Mouse (Mus musculus): ENCODE measurements around the gene Apol6. TPM values are rescaled to one million over a fixed set of nuclear protein-coding genes. Genes with fewer than 3 reads are reported as not detected.

Apol6 gene
- polyA plus RNA-seq, 1 experiment from 2014 or later = 0.07 TPM

DNA sequence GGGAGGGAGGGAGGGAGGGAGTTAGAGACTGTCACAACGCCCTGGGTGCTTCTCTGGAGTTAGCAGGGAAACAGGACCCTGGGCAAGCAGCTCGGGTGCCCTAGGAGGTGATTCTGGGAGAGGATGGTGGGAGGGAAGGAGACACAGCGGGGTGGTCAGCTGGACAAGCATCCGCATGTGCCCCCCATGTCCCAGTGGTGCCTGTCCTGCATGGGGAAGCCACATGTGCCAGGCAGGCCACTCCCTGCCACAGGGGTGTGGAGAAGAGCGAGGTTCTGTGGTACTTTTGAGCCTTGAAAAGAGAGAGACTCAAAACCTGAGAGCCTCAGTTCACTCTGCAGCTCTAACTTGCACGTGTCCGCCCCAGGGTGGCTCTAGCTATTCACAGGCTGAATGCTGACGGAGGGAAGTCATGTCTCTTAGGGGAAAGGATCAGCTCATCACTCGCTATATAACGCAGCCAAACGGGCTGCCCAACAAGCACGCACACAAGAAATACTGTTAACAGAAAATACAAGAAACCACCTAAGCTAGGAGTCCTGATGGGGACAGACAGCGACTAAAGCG lies 34.8 kb downstream of the Apol6 start:
- Histone ChIP-seq H3K4me3 (no peak overlapping the region), H3K27ac (replicated peaks) (no peak overlapping the region), H3K4me1 (peaks cover 23% of the 10 kb centered on the region), H3K27me3 (replicated peaks; ENCODE audit: low read depth, poor library complexity, severe bottlenecking) (no peaks in the 10 kb centered on the region), H3K36me3 (replicated peaks) (peaks cover 86% of the 10 kb centered on the region), H3K9me3 (no peaks in the 10 kb centered on the region)
- DNase-seq (ENCODE audit: low spot score) = no peak
- 68% methylated on average over 14 of the region's 14 CpGs for WGBS

DNA sequence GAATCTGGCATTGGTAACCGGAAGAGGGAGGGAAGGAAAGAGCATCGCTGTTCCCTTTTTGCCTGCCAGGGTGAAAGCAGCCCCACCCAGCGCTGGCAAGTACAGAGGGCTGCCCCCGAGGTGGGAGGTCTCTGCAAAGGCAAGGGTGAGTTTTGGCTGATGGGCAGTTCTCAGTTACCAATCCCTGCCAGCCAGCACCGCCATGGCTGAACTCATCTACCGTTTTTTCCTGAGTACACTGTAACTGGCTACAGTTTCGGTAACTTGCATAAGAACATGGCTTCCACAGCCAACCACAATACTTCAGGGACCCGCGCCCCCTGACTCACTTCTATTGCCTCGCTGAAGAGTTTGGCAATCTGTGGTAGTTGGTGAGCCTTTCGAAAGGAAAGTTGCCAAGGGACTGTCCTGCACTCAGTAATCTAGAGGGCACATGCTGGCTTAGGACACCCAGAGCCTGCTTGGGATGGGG lies 35.4 kb downstream of the Apol6 start:
- 77% methylated on average over 11 of the region's 11 CpGs for WGBS
- H3K36me3 ChIP-seq (replicated peaks) = peaks cover 92% of the 10 kb centered on the region

DNA sequence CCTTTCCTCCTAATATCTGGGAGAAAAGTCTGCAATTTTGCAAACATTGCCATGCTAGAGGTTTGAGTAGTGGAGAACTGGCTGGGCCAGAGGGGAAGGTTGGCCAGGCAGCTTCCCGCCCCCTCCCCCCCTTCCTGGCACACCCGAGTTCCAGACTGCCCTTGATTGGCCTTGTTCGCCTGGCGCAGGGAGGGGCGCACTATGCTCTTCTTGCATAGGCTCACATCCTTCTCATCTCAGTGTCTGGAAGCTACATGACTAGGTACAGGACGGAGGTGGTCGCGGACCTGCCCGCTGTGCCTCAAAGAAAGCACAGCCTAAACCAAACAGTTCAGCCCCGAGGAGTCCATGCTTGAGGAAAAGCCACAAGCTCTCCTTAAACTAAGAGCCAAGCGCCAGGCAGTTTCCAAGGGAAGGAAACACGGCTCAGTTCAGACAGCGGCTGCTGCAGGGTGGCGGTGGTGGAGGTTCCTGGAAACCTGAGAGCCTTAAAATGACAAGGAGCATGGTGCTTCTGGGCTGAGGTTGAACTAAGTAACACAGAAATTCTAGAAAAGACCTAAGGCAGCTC lies 36.2 kb downstream of the Apol6 start:
- no peaks in the 10 kb centered on the region for H3K9me3 ChIP-seq
- no peak for DNase-seq (ENCODE audit: low spot score)
- peaks cover 23% of the 10 kb centered on the region for H3K4me1 ChIP-seq
- no peaks in the 10 kb centered on the region for H3K27me3 ChIP-seq (replicated peaks; ENCODE audit: low read depth, poor library complexity, severe bottlenecking)
- H3K4me3 ChIP-seq = no peak overlapping the region
- WGBS = 78% methylated on average over 14 of the region's 14 CpGs
- peaks cover 95% of the 10 kb centered on the region for H3K36me3 ChIP-seq (replicated peaks)
- peak overlapping the region; percentile 16; the same call in 1 of the 2 replicates for H3K27ac ChIP-seq (replicated peaks)

More for the DNA sequence above, 35.4 kb downstream of the Apol6 start:
- no peak overlapping the region for H3K27ac ChIP-seq (replicated peaks)
- H3K4me1 ChIP-seq = peaks cover 23% of the 10 kb centered on the region
- H3K4me3 ChIP-seq = no peak overlapping the region
- no peaks in the 10 kb centered on the region for H3K27me3 ChIP-seq (replicated peaks; ENCODE audit: low read depth, poor library complexity, severe bottlenecking)
- no peak for DNase-seq (ENCODE audit: low spot score)
- H3K9me3 ChIP-seq = no peaks in the 10 kb centered on the region

DNA sequence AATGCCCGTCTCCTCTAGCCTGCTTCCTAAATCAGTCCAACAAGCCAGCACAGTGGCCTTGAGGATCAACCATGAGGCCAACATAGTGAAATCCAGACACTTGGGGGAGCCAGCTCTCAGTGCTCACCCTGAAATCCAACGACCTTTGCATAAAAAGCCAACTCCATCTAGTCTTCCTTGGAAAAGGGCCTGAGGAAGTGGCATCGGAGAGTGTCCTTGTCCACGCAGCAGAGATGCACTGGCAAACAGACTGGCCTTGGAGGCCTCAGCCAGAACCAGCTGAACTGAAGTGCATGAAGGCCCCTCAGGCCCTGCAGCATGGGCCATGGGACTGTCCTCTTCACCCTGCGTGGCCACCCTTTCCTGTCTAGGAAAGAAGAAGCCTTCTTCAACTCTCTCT lies 36.9 kb downstream of the Apol6 start:
- WGBS = 90% methylated on average over 5 of the region's 5 CpGs
- Histone ChIP-seq H3K27ac (replicated peaks) (no peak overlapping the region), H3K36me3 (replicated peaks) (peaks cover 95% of the 10 kb centered on the region)

DNA sequence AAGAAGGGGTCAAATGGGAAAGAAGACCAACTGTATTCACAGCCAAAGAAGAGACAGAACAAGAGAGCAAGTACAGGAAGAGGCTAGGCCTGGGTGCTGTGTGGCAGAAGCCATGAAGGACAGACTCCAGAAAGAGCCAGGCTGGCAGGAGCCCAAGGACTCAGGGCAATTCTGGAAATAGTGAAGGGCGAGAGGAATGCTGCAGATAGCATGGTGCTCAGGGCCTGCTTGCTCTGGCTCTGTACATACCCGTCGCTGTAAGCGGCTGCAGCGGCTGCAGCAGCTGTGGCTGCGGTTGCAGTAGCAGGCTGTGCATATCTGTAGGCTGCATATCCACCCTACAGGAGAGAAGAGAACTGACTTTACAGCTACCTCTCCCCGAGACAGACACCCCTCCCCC lies 41.3 kb downstream of the Apol6 start:
- no peak overlapping the region for H3K4me3 ChIP-seq
- H3K9me3 ChIP-seq = no peaks in the 10 kb centered on the region
- 91% methylated on average over 7 of the region's 7 CpGs for WGBS
- H3K27me3 ChIP-seq (replicated peaks; ENCODE audit: low read depth, poor library complexity, severe bottlenecking) = no peaks in the 10 kb centered on the region
- peaks cover 15% of the 10 kb centered on the region; the same call in 1 of the 2 replicates for H3K4me1 ChIP-seq
- no peak overlapping the region for H3K27ac ChIP-seq (replicated peaks)
- no peak for DNase-seq (ENCODE audit: low spot score)
- H3K36me3 ChIP-seq (replicated peaks) = peaks cover 88% of the 10 kb centered on the region

More for the DNA sequence above, 36.9 kb downstream of the Apol6 start:
- Histone ChIP-seq H3K27me3 (replicated peaks; ENCODE audit: low read depth, poor library complexity, severe bottlenecking) (no peaks in the 10 kb centered on the region), H3K4me1 (peaks cover 23% of the 10 kb centered on the region), H3K9me3 (no peaks in the 10 kb centered on the region), H3K4me3 (no peak overlapping the region)
- no peak for DNase-seq (ENCODE audit: low spot score)

DNA sequence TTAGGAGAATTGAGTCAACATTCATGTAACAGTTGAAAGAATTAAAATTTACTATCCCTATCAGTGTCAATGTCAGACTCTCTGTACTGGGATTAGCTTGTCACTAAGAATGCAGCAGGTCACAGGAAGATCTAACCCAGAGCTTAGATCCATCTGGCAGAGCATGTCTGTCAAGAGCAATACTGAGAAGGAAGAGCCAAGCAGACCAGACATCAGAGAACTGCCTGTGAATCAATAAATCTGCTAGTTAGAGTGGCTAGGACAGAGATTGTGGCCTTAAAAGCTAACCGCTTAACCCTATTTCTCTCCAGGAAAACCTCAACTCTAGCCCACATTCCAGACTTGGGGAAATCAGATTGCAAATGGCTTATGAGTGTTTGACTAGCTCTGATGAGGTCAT lies 42.0 kb downstream of the Apol6 start:
- Histone ChIP-seq H3K4me1 (peaks cover 9% of the 10 kb centered on the region; the same call in 1 of the 2 replicates), H3K4me3 (no peak overlapping the region), H3K27me3 (replicated peaks; ENCODE audit: low read depth, poor library complexity, severe bottlenecking) (no peaks in the 10 kb centered on the region), H3K36me3 (replicated peaks) (peaks cover 87% of the 10 kb centered on the region), H3K9me3 (no peaks in the 10 kb centered on the region), H3K27ac (replicated peaks) (no peak overlapping the region)
- WGBS = 92% methylated on average over 1 of the region's 1 CpGs
- DNase-seq (ENCODE audit: low spot score) = no peak

DNA sequence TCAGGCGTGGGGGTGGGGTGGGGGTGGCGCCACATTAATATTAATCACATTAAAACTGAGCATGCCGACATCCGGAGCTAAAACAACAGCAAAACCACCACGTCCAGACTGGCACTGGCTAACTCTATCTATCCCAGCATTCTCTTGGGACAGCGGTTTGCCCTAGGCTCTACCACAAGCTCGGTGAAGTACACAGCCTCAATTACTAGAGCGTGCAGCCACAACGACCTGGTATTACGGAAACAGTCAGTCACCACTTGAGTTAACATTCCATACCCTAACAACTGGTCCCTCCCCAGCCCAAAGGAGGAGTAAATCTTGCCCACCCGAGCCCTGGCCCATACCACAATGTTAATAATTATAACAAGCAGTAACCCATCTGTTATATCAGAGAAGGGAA lies 44.7 kb downstream of the Apol6 start:
- WGBS = 76% methylated on average over 11 of the region's 11 CpGs
- Histone ChIP-seq H3K9me3 (no peaks in the 10 kb centered on the region), H3K27me3 (replicated peaks; ENCODE audit: low read depth, poor library complexity, severe bottlenecking) (no peaks in the 10 kb centered on the region), H3K27ac (replicated peaks) (no peak overlapping the region), H3K4me3 (no peak overlapping the region), H3K4me1 (0 out of 2 replicates have a peak, but pooled peaks cover 4% of the 10 kb centered on the region), H3K36me3 (replicated peaks) (peaks cover 83% of the 10 kb centered on the region)
- DNase-seq (ENCODE audit: low spot score) = no peak

DNA sequence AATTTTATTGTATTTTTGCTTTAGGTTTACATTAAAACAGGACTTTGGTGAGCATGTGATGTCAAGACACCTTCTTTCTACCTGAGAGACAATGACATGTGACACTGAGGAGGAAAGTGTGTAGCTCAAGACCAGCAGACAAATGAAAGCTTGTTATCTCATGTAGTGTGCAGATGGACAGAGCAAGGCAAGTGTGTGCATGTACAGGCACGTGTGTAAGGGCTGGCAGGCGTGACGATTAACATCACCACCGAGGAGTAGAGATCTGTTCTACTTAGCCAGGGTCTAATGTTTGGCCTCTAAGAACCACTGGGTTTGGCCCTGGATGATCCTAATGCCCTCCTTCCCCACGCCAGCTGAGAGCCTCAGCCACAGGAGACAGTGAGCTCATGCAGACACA lies 46.0 kb downstream of the Apol6 start:
- 0 out of 2 replicates have a peak, but pooled peaks cover 4% of the 10 kb centered on the region for H3K4me1 ChIP-seq
- no peaks in the 10 kb centered on the region for H3K27me3 ChIP-seq (replicated peaks; ENCODE audit: low read depth, poor library complexity, severe bottlenecking)
- H3K36me3 ChIP-seq (replicated peaks) = peaks cover 83% of the 10 kb centered on the region
- H3K27ac ChIP-seq (replicated peaks) = no peak overlapping the region
- H3K9me3 ChIP-seq = no peaks in the 10 kb centered on the region
- H3K4me3 ChIP-seq = no peak overlapping the region
- DNase-seq (ENCODE audit: low spot score) = no peak
- 93% methylated on average over 5 of the region's 5 CpGs for WGBS

DNA sequence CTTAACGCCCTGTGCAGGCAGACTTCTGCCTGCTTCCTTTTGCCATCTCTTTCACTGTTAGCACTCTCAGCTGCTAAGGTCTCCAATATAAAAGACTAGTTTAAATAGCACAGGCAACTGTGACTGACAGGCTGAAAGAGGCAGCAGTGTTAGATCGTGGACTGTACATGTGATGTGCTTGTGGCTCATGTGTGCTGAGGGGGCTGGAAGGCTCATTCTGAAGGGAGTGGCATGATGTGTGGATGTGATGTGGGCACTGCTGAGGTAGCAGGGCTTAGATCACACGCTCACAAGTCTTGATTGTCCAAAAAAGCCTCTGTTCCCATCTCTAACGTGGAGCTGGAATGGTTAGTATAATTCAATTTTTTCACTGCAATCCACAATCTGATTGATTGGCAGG lies 46.9 kb downstream of the Apol6 start:
- 90% methylated on average over 4 of the region's 4 CpGs for WGBS
- Histone ChIP-seq H3K4me1 (0 out of 2 replicates have a peak, but pooled peaks cover 4% of the 10 kb centered on the region), H3K9me3 (no peaks in the 10 kb centered on the region), H3K36me3 (replicated peaks) (peaks cover 82% of the 10 kb centered on the region), H3K27me3 (replicated peaks; ENCODE audit: low read depth, poor library complexity, severe bottlenecking) (no peaks in the 10 kb centered on the region), H3K27ac (replicated peaks) (no peak overlapping the region), H3K4me3 (no peak overlapping the region)
- no peak for DNase-seq (ENCODE audit: low spot score)

DNA sequence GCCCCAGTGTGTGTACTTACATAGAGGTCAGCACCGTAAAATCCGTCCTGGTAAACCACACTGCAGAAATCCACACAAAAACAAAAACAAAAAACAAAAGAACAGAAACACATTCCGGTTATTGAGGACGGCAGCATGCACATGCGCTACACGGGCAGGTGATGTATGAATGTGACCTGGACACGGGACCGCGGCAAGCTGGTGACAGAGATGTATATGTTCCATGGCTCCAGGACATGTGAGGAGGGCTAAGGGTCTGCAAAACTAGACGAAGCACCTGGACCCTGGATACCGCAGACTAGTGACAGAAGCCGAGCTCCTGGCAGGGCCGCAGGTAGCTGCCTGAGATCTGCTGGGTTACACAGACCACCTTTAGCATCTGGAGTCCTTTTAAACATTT lies 49.9 kb downstream of the Apol6 start:
- Histone ChIP-seq H3K4me1 (peaks cover 8% of the 10 kb centered on the region; the same call in 1 of the 2 replicates), H3K27me3 (replicated peaks; ENCODE audit: low read depth, poor library complexity, severe bottlenecking) (no peaks in the 10 kb centered on the region), H3K9me3 (no peaks in the 10 kb centered on the region), H3K4me3 (no peak overlapping the region), H3K27ac (replicated peaks) (no peak overlapping the region), H3K36me3 (replicated peaks) (peaks cover 85% of the 10 kb centered on the region)
- DNase-seq (ENCODE audit: low spot score) = no peak
- 96% methylated on average over 13 of the region's 13 CpGs for WGBS

DNA sequence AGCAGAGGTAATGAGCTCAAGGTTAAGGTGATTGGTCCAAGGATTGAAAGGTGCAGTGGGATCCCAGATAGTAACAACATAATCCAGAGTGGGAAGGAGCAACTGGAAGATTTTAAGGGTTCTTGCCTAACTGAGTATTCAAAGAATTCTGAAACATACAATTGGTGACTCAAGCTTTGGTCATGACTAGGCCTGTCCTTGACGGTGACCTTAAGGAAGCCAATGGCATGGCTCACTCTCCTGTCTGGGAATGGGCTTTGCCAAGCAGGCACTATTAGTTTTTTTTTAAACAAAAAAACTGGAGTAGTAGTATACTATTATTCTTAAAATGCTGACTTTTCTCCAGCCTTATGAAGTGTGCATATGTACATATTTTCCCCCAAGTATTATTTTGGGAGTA lies 50.7 kb downstream of the Apol6 start:
- H3K9me3 ChIP-seq = no peaks in the 10 kb centered on the region
- no peak overlapping the region for H3K27ac ChIP-seq (replicated peaks)
- H3K27me3 ChIP-seq (replicated peaks; ENCODE audit: low read depth, poor library complexity, severe bottlenecking) = no peaks in the 10 kb centered on the region
- no peak overlapping the region for H3K4me3 ChIP-seq
- H3K4me1 ChIP-seq = peaks cover 14% of the 10 kb centered on the region
- H3K36me3 ChIP-seq (replicated peaks) = peaks cover 84% of the 10 kb centered on the region
- no peak for DNase-seq (ENCODE audit: low spot score)
- 97% methylated on average over 1 of the region's 1 CpGs for WGBS

DNA sequence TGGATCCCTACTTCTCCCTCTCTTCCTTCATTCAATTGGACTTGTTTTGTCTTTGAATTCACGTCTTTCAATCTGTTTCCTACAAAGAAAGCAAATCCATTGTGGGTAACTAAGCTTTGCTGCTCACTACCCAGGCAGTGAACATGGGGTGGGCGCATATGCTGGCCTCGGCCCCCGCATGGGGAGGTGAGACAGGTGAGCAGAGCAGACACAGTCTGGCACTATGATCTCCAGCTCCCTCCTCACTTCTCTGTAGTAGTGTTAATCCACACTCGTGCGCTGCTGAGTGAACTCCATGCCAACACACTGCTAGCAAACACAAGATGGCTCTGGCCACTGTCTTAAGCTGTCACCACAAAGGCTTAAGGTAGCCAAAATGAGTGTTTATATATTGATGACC lies 52.8 kb downstream of the Apol6 start:
- H3K4me3 ChIP-seq = no peak overlapping the region
- DNase-seq (ENCODE audit: low spot score) = no peak
- H3K9me3 ChIP-seq = no peaks in the 10 kb centered on the region
- H3K36me3 ChIP-seq (replicated peaks) = peaks cover 86% of the 10 kb centered on the region
- WGBS = 88% methylated on average over 6 of the region's 6 CpGs
- H3K27me3 ChIP-seq (replicated peaks; ENCODE audit: low read depth, poor library complexity, severe bottlenecking) = no peaks in the 10 kb centered on the region
- peaks cover 14% of the 10 kb centered on the region for H3K4me1 ChIP-seq
- H3K27ac ChIP-seq (replicated peaks) = no peak overlapping the region

DNA sequence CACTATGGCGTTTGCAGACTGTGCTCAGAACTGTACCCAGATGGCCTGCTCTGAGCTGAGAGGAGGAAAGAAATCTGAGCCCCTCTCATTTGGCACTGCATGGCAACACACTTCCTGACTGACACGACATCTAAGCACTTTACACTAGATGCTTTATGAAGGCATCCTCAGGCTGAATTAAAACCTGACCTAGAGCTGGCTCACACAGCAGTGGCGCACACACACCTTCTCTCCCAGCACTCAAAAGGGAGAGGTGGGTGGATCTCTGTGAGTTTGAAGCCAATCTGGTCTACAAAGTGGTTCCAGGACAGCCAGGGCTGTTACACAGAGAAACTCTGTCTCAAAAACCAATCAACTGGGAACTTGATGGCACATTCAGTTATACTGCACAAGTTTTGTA lies 55.2 kb downstream of the Apol6 start:
- Histone ChIP-seq H3K9me3 (no peaks in the 10 kb centered on the region), H3K27ac (replicated peaks) (no peak overlapping the region), H3K4me3 (no peak overlapping the region), H3K36me3 (replicated peaks) (peaks cover 83% of the 10 kb centered on the region), H3K27me3 (replicated peaks; ENCODE audit: low read depth, poor library complexity, severe bottlenecking) (no peaks in the 10 kb centered on the region), H3K4me1 (peaks cover 18% of the 10 kb centered on the region)
- DNase-seq (ENCODE audit: low spot score) = no peak
- 45% methylated on average over 3 of the region's 3 CpGs for WGBS
